Mouse (Mus musculus) liver, adult 2 months (tissue): ENCODE results near the gene Insl6.

Experiments
- CTCF ChIP-seq: fragments of 200-500 bp; IDR thresholded peaks from 2 replicates; pipeline ENCODE4 v1.5.1; 2011; ENCODE audit warnings: low read depth, low read length, control low read depth
- POLR2A ChIP-seq: fragments of 200-500 bp; IDR thresholded peaks from 2 replicates; pipeline ENCODE4 v1.6.1; 2011; ENCODE audit warnings: low read length, control low read depth; ENCODE audit not compliant: insufficient read depth; ENCODE audit errors: extremely low read depth

GRCm38 (mm10) chr19:29292546-29292945 lies 32.6 kb downstream of the Insl6 start:
- TF ChIP-seq POLR2A (no peak), CTCF (no peak)
